Comparison of ENCODE assay signal across 17 mouse cellular contexts in the genomic region with DNA sequence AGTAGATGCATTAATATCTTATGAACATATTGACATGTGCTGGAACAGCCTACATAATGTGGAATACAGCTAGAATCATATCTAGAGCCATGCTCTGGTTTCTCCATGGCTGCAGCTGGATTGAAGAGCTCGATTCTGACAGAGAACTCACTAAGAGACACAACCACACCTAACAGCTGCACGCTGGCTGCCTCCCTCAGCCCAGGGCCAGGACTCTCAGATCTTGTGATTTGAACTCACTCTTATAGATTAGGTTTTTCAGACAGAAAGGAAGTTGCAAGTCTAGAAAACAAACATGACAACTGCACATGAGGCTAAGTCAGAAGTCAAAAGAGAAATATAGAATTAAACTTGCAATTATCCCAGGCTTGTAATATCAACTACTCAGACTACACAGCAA. TPM values are rescaled to one million over a fixed set of nuclear protein-coding genes. Genes with fewer than 3 reads are reported as not detected.
A peak's percentile ranks its signal among the peaks of the same experiment; 100 is the strongest.
DNase-seq lines count a peak whose midpoint lies in the region; ATAC-seq and TF ChIP-seq lines count a peak whose summit lies in the region.
"Had no signal": no experiment of that assay in that cellular context is flagged by ENCODE, and none has a peak within 500 bp of the region (broad histone marks: within the 10 kb centered on the region; RNA-seq: fewer than 3 reads in every experiment).

No protein-coding gene starts in this region.

- 15% methylated on average over 2 of the region's 2 CpGs for WGBS in liver, embryonic 15.5 days (ENCODE audit: insufficient replicate concordance)

- H3K27me3 ChIP-seq in megakaryocyte, embryonic 14.5 days (replicated peaks): no peaks in the 10 kb centered on the region
- no peaks in the 10 kb centered on the region for H3K27me3 ChIP-seq in liver, embryonic 15.5 days
- H3K27me3 ChIP-seq: limb, embryonic 15.5 days; midbrain, embryonic 13.5 days had no signal

- intact Hi-C loops in gastrocnemius, adult 2 months (cut with DNase I): no loop called here

- no peak for TF ChIP-seq CTCF in gastrocnemius, adult 2 months (IDR thresholded peaks at IDR 0.05)

- peak overlapping the region; percentile 31; the same call in 1 of the 2 replicates for H3K27ac ChIP-seq in gastrocnemius, adult 2 months
- H3K27ac ChIP-seq in liver, embryonic 15.5 days (replicated peaks): peak overlapping the region; percentile 9; the same call in 1 of the 2 replicates
- H3K27ac ChIP-seq: midbrain, embryonic 13.5 days had no signal

- H3K36me3 ChIP-seq in megakaryocyte, embryonic 14.5 days (replicated peaks; ENCODE audit: low read length): peaks cover 51% of the 10 kb centered on the region
- H3K36me3 ChIP-seq in liver, embryonic 15.5 days (replicated peaks): no peaks in the 10 kb centered on the region
- H3K36me3 ChIP-seq: limb, embryonic 15.5 days; midbrain, embryonic 13.5 days had no signal

- H3K4me3 ChIP-seq in gastrocnemius, adult 2 months: no peak overlapping the region
- peak overlapping the region; percentile 87 for H3K4me3 ChIP-seq in megakaryocyte, embryonic 14.5 days (replicated peaks)
- H3K4me3 ChIP-seq in liver, embryonic 15.5 days (replicated peaks): no peak overlapping the region
- H3K4me3 ChIP-seq: erythroblast, embryonic 14.5 days; limb, embryonic 15.5 days; midbrain, embryonic 13.5 days had no signal

- no peak for ATAC-seq in megakaryocyte, adult 5-6 weeks (ENCODE audit: poor library complexity, severe bottlenecking)
- peak; percentile 58 for ATAC-seq in liver, embryonic 15.5 days (ENCODE audit: insufficient read depth)
- ATAC-seq: midbrain, embryonic 13.5 days had no signal

- DNase-seq in gastrocnemius, adult 2 months: no peak
- no peak for DNase-seq in gastrocnemius, adult 8-10 months (ENCODE audit: low spot score in 2 of 2)
- DNase-seq in thymus, postnatal 4 days: peak; percentile 36
- no peak for DNase-seq in left cerebral cortex, adult 18-20 months (ENCODE audit: low spot score in 2 of 2)
- no peak for DNase-seq in ovary, postnatal 14 days (ENCODE audit: low spot score)

- peaks cover 99% of the 10 kb centered on the region for H3K4me1 ChIP-seq in megakaryocyte, embryonic 14.5 days
- H3K4me1 ChIP-seq in liver, embryonic 15.5 days (replicated peaks): peaks cover 31% of the 10 kb centered on the region
- H3K4me1 ChIP-seq: midbrain, embryonic 13.5 days had no signal

- H3K9ac ChIP-seq in liver, embryonic 15.5 days: no peak overlapping the region
- H3K9ac ChIP-seq: limb, embryonic 15.5 days; midbrain, embryonic 13.5 days had no signal

- H3K9me3 ChIP-seq in megakaryocyte, embryonic 14.5 days: no peaks in the 10 kb centered on the region
- H3K9me3 ChIP-seq in liver, embryonic 15.5 days (replicated peaks): no peaks in the 10 kb centered on the region

- H3K4me2 ChIP-seq in liver, embryonic 15.5 days: 0 out of 2 replicates have a peak overlapping the region, but pooled peaks have one; percentile 5
- H3K4me2 ChIP-seq: limb, embryonic 15.5 days; midbrain, embryonic 13.5 days had no signal

RNA-seq across cellular contexts. Expression of a gene that starts 45.1 kb away (rescaled TPM):
- total RNA-seq in gastrocnemius, adult 2 months (2021): not detected
- total RNA-seq in gastrocnemius, adult 8-10 months (2022): not detected
- polyA plus RNA-seq in megakaryocyte, embryonic 14.5 days (2012; ENCODE audit: insufficient read depth, low replicate concordance): not detected in 2 replicates
- total RNA-seq in megakaryocyte, adult 5-6 weeks (2015): not detected in 2 replicates
- total RNA-seq in megakaryocyte, adult 5-6 weeks (2017): not detected in 2 replicates
- polyA plus RNA-seq in liver, embryonic 15.5 days (2015; fragmentation: Nextera tagmentation; extraction: Ambion mirVana): not detected in 2 replicates
- total RNA-seq in left cerebral cortex, adult 18-20 months (2021): not detected
- total RNA-seq: ES-E14; hematopoietic stem cell, adult 5-6 weeks; layer of hippocampus, postnatal 10 days; neutrophil, adult 5-6 weeks had no signal
- polyA plus RNA-seq: cortical plate, adult 2 months; erythroblast, embryonic 14.5 days; kidney, embryonic 14.5 days; limb, embryonic 15.5 days; midbrain, embryonic 13.5 days had no signal

RNA-seq across cellular contexts. Expression of a gene that starts 45.7 kb away (rescaled TPM):
- 10 to 100 TPM; 36.0 to 42.0 TPM for total RNA-seq in gastrocnemius, adult 2 months (2021)
- 10 to 100 TPM; 37.1 to 42.2 (median 41.1) TPM for total RNA-seq in gastrocnemius, adult 8-10 months (2022)
- polyA plus RNA-seq in megakaryocyte, embryonic 14.5 days (2012; ENCODE audit: insufficient read depth, low replicate concordance): 36.5 and 38.7 TPM in 2 replicates
- 16.7 and 17.0 TPM in 2 replicates for total RNA-seq in megakaryocyte, adult 5-6 weeks (2015)
- 26.3 and 28.6 TPM in 2 replicates for total RNA-seq in megakaryocyte, adult 5-6 weeks (2017)
- polyA plus RNA-seq in liver, embryonic 15.5 days (2015; fragmentation: Nextera tagmentation; extraction: Ambion mirVana): 9.7 and 10.2 TPM in 2 replicates
- total RNA-seq in left cerebral cortex, adult 18-20 months (2021): 10 to 100 TPM; 35.6 to 39.9 TPM
